Mouse (Mus musculus) ES-E14 (cell line): ENCODE data around the gene Phldb3. TPM values are rescaled to one million over a fixed set of nuclear protein-coding genes. Genes with fewer than 3 reads are reported as not detected.

Experiments used
- DNase-seq: peaks from one replicate; pipeline ENCODE4 v3.0.0-alpha.2; 2013; ENCODE audit warnings: low read depth, low spot score
- H3K27ac ChIP-seq: 2 replicates; pipeline ENCODE4 v1.5.1; 2012; ENCODE audit warnings: low read depth, mild to moderate bottlenecking, low read length, moderate library complexity, mixed read lengths; ENCODE audit not compliant: poor library complexity, insufficient read depth, severe bottlenecking
- H3K36me3 ChIP-seq: 2 replicates; pipeline ENCODE4 v1.6.1; 2012; ENCODE audit warnings: mild to moderate bottlenecking, low read length, moderate library complexity, mixed read lengths; ENCODE audit not compliant: control insufficient read depth, poor library complexity, insufficient read depth, severe bottlenecking
- H3K4me1 ChIP-seq, 2 experiments: fragments of 150-350 bp in 1 of 2; sonication (generic) in 1 of 2; 2 replicates each; pipeline ENCODE4 v1.6.1; 2012; ENCODE audit warnings: low read length in 2 of 2, mild to moderate bottlenecking in 1 of 2, mixed read lengths in 1 of 2; ENCODE audit not compliant: control insufficient read depth in 2 of 2, insufficient read depth in 2 of 2, poor library complexity in 1 of 2
- H3K4me3 ChIP-seq, 2 experiments: fragments of 150-350 bp in 1 of 2; sonication (generic) in 1 of 2; 2 replicates each; pipeline ENCODE4 v1.5.1; 2012; ENCODE audit warnings: low read length in 2 of 2, low read depth in 1 of 2, mild to moderate bottlenecking in 1 of 2, mixed read lengths in 1 of 2; ENCODE audit not compliant: insufficient read depth in 1 of 2, poor library complexity in 1 of 2, severe bottlenecking in 1 of 2
- H3K9ac ChIP-seq: 2 replicates; pipeline ENCODE4 v1.6.1; 2012; ENCODE audit warnings: low read depth, mild to moderate bottlenecking, low read length, mixed read lengths; ENCODE audit not compliant: poor library complexity, insufficient read depth, severe bottlenecking
- H3K9me3 ChIP-seq: fragments of 150-350 bp; sonication (generic); 2 replicates; pipeline ENCODE4 v1.6.1; 2012; ENCODE audit warnings: low read depth, mild to moderate bottlenecking, low read length; ENCODE audit not compliant: control insufficient read depth, insufficient read depth
- CHD2 ChIP-seq: IDR thresholded peaks from 2 replicates; pipeline ENCODE4 v1.6.1; 2014; ENCODE audit warnings: mild to moderate bottlenecking, low read depth, low read length, inconsistent platforms
- HCFC1 ChIP-seq: IDR thresholded peaks from 2 replicates; pipeline ENCODE4 v1.6.1; 2012; ENCODE audit warnings: low read length, inconsistent platforms, borderline replicate concordance; ENCODE audit not compliant: insufficient read depth
- MAFK ChIP-seq: IDR thresholded peaks from 2 replicates; pipeline ENCODE4 v1.6.1; 2014; ENCODE audit warnings: mild to moderate bottlenecking, low read depth, low read length, inconsistent platforms; ENCODE audit not compliant: insufficient read depth
- ZC3H11A ChIP-seq: IDR thresholded peaks from 2 replicates; pipeline ENCODE4 v1.6.1; 2012; ENCODE audit warnings: low read depth, mild to moderate bottlenecking, inconsistent platforms, low read length, borderline replicate concordance
- ZNF384 ChIP-seq: IDR thresholded peaks from 2 replicates; pipeline ENCODE4 v1.6.1; 2012; ENCODE audit warnings: low read depth, low read length, inconsistent platforms
- in situ Hi-C, 2 experiments: fragments of 600-800 bp; cut with MboI; formaldehyde crosslinking; loops; one replicate each; pipeline ENCODE4 v1.15.1; 2025; ENCODE audit warnings: low sequenced_read_pairs in 2 of 2, inconsistent platforms in 1 of 2; ENCODE audit not compliant: unreplicated experiment in 2 of 2
- total RNA-seq: library from RNA; depleted of rRNA; stranded (reverse); fragments of 300-350 nt; gene quantifications from 2 replicates; pipeline ENCODE4 v1.2.3, GENCODE M21; 2012

The Phldb3 gene
- total RNA-seq, 1 experiment: 1.5 TPM

DNA sequence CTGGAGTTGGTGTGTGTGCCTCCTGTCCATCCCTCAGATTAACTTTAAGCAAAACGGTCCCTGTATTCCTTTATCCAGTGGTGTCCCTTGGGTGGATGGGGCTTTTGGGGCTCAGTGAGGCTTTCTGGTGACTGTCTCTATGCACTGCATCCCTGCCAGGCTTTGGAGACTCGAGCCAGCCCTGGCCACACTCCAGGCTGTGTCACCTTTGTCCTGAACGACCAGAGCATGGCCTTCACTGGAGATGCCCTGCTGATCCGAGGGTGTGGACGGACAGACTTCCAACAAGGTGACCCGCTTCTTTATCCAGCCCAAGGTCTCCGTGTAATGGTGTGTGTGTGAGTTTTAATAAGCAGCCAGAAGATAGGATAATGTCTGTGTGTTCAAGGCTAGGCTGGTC lies 4.5 kb upstream of the Phldb3 start:
- in situ Hi-C loops: loop anchor here in 1 of 2 experiments (25.0 kb wide), 1 partner anchor 356 kb away; the partner anchor contains the start of gene Rabac1
- Histone ChIP-seq H3K4me1 (peaks cover 0 to 6% of the 10 kb centered on the region in 2 experiments; a peak in 1 of 4 replicates), H3K4me3 (no peak overlapping the region), H3K9ac (no peak overlapping the region), H3K27ac (no peak overlapping the region), H3K9me3 (no peaks in the 10 kb centered on the region), H3K36me3 (no peaks in the 10 kb centered on the region; the same call in 1 of the 2 replicates)
- no peak for DNase-seq
- TF ChIP-seq MAFK (no peak), CHD2 (no peak), HCFC1 (no peak), ZC3H11A (no peak), ZNF384 (no peak)

DNA sequence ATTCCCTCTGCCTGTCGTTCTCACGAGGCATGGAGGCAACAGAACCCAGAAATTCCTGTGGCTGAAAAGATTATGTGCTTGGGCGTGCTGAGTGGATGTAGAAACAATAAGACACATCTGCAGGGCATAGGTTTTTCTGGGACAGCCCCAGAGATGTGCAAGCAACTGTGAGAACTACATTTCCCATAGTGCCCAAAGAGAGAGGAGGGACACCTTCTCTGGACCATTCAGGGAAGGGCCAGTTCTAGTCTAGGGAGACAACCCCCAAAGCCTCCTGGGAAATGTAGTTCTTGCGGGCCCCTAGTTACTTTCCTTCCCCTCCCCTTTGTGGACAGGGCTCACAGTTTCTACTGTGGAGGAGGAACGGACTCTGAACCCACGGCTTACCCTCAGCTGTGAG lies 2.5 kb upstream of the Phldb3 start:
- no peak overlapping the region for H3K4me3 ChIP-seq
- no peaks in the 10 kb centered on the region for H3K9me3 ChIP-seq
- TF ChIP-seq CHD2 (no peak), HCFC1 (peak; percentile 97)
- H3K36me3 ChIP-seq: no peaks in the 10 kb centered on the region; the same call in 1 of the 2 replicates
- H3K4me1 ChIP-seq: peaks cover 0 to 11% of the 10 kb centered on the region in 2 experiments; a peak in 2 of 4 replicates
- DNase-seq: no peak
- no peak overlapping the region for H3K27ac ChIP-seq
- no peak overlapping the region for H3K9ac ChIP-seq
- in situ Hi-C loops: loop anchor here in 1 of 2 experiments (25.0 kb wide), 1 partner anchor 354 kb away; the partner anchor contains the start of gene Rabac1

DNA sequence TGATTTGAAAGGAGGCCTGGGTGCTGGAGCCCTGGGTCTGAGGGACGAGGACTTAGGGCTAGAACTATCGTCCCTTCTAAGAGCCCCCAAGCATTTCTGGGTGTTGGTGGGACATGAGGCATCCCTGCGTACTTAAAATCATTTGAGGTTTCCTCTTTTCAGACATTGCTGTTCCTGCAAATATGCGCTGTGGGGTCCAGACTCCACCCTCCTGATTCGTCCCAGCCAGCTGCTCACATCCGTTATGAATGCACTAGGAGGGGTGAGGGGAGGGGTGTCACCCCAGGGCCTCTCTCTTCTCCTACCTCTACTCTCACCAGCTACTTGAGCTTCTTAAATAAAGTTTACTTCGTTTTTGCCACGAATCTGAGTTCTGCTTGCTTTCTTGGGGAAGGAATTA lies 2.0 kb upstream of the Phldb3 start:
- TF ChIP-seq HCFC1: no peak
- Histone ChIP-seq H3K9me3 (no peaks in the 10 kb centered on the region), H3K4me1 (peaks cover 0 to 12% of the 10 kb centered on the region in 2 experiments; a peak in 2 of 4 replicates), H3K27ac (no peak overlapping the region), H3K9ac (no peak overlapping the region), H3K36me3 (no peaks in the 10 kb centered on the region; the same call in 1 of the 2 replicates), H3K4me3 (no peak overlapping the region)
- no peak for DNase-seq
- in situ Hi-C loops: loop anchor here in 1 of 2 experiments (25.0 kb wide), 1 partner anchor 354 kb away; the partner anchor contains the start of gene Rabac1

DNA sequence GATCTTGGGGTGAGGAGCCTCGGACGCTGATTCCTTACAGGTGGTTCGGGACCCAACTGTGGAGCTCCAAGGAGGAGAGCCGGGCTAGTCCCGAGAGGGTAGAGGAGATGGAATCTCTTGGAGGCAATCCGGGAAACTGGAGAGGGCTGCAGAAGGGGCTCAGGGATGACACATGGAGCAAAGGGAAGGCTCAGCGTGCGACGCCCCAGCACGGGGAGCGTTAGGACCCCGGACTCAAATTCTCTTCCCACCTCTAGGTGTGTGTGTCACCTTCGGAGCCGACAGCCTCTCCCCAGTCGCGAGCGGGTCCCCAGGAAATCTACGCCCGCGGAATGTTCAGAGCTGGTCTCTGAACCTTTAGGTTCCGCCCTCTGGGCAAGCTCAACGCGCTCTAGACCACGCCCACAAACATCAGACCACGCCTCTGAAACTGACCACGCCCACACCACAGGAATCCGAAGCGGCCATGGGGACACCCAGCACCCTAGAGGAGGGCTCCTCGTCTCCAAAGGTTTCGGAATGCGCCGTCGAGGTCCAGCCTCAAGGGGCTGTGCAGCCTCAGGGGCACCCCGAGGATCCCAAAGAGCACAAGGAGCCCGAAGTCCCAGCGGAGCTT lies 424 bp downstream of the Phldb3 start:
- Histone ChIP-seq H3K9me3 (no peaks in the 10 kb centered on the region), H3K36me3 (no peaks in the 10 kb centered on the region; the same call in 1 of the 2 replicates), H3K4me1 (peaks cover 0 to 12% of the 10 kb centered on the region in 2 experiments; a peak in 2 of 4 replicates), H3K4me3 (peak overlapping the region; percentile 45 to 68), H3K27ac (no peak overlapping the region), H3K9ac (peak overlapping the region; percentile 10)
- DNase-seq: peak; percentile 86
- TF ChIP-seq HCFC1 (no peak), ZNF384 (no peak), CHD2 (no peak), ZC3H11A (no peak), MAFK (no peak)
- in situ Hi-C loops: loop anchor here in 1 of 2 experiments (25.0 kb wide), 1 partner anchor 351 kb away; the partner anchor contains the start of gene Rabac1

DNA sequence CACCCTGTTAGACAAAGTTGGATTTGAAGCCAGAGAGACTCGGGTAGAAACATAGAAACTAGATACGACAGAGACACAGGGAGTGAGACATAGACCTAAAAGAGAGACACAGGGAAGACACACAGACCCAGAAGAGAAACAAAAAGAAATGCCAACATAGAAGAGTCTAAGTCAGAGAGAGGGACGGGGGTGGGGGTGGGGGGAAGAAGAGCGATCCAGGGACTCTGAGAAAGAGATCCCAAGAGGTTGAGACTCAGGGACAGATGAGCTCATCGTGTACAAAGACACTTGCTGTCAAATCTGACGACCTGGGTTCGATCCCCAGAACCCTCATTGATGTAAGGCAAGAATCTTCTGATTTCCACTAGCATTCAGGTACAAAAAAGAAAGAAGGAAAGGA lies 1.1 kb downstream of the Phldb3 start:
- no peak for TF ChIP-seq ZNF384
- no peak for TF ChIP-seq HCFC1
- TF ChIP-seq ZC3H11A: no peak
- no peak for TF ChIP-seq MAFK
- no peak for TF ChIP-seq CHD2
- Histone ChIP-seq H3K4me1 (peaks cover 0 to 12% of the 10 kb centered on the region in 2 experiments; a peak in 2 of 4 replicates), H3K27ac (no peak overlapping the region), H3K4me3 (no peak overlapping the region), H3K9me3 (no peaks in the 10 kb centered on the region), H3K9ac (no peak overlapping the region), H3K36me3 (no peaks in the 10 kb centered on the region; the same call in 1 of the 2 replicates)
- no peak for DNase-seq
- in situ Hi-C loops: loop anchor here in 1 of 2 experiments (25.0 kb wide), 1 partner anchor 351 kb away; the partner anchor contains the start of gene Rabac1
